Mouse (Mus musculus) heart, postnatal 0 days (tissue): ENCODE measurements around the gene Syf2. TPM values are rescaled to one million over a fixed set of nuclear protein-coding genes. Genes with fewer than 3 reads are reported as not detected.
A peak's percentile ranks its signal among the peaks of the same experiment; 100 is the strongest.

Experiments used
- ATAC-seq: fragments of 200-750 bp; cut with Nextera tagmentation; 2 replicates; pipeline ENCODE4 v1.8.0; 2017; ENCODE audit warnings: low read depth, moderate number of reproducible peaks, moderate library complexity; ENCODE audit not compliant: insufficient read depth
- DNase-seq: peaks from one replicate; pipeline ENCODE4 v3.0.0-alpha.2; 2016; ENCODE audit warnings: low spot score
- H3K27ac ChIP-seq: fragments of 300-500 bp; sonication (generic); 2 replicates; pipeline ENCODE4 v1.5.1; 2014; ENCODE audit warnings: low read depth, mild to moderate bottlenecking
- H3K27me3 ChIP-seq: fragments of 300-500 bp; sonication (generic); 2 replicates; pipeline ENCODE4 v1.6.1; 2014; ENCODE audit warnings: low read length, mixed read lengths; ENCODE audit not compliant: control insufficient read depth, insufficient read depth
- H3K36me3 ChIP-seq: fragments of 300-500 bp; sonication (generic); replicated peaks from 2 replicates; pipeline ENCODE4 v1.6.1; 2014; ENCODE audit warnings: low read length, mixed read lengths; ENCODE audit not compliant: control insufficient read depth, insufficient read depth
- H3K4me1 ChIP-seq: fragments of 300-500 bp; sonication (generic); 2 replicates; pipeline ENCODE4 v1.6.1; 2014; ENCODE audit warnings: antibody characterized with exemption; ENCODE audit not compliant: control insufficient read depth, insufficient read depth
- H3K4me2 ChIP-seq: fragments of 300-500 bp; sonication (generic); 2 replicates; pipeline ENCODE4 v1.6.1; 2014; ENCODE audit warnings: low read depth, mild to moderate bottlenecking, low read length, moderate library complexity
- H3K4me3 ChIP-seq: fragments of 300-500 bp; sonication (generic); 2 replicates; pipeline ENCODE4 v1.5.1; 2014; ENCODE audit warnings: low read depth, low read length
- H3K9ac ChIP-seq: fragments of 300-500 bp; sonication (generic); replicated peaks from 2 replicates; pipeline ENCODE4 v1.6.1; 2014; ENCODE audit warnings: low read depth, low read length, mixed read lengths
- H3K9me3 ChIP-seq: fragments of 300-500 bp; sonication (generic); replicated peaks from 2 replicates; pipeline ENCODE4 v1.6.1; 2016; ENCODE audit warnings: low read length; ENCODE audit not compliant: control insufficient read depth
- CTCF ChIP-seq: IDR thresholded peaks from 2 replicates; pipeline ENCODE4 v1.5.1; 2016; ENCODE audit warnings: antibody characterized with exemption, control low read depth, low read depth
- EP300 ChIP-seq: IDR thresholded peaks from 2 replicates; pipeline ENCODE4 v1.6.1; 2016; ENCODE audit warnings: antibody characterized with exemption, low read depth
- WGBS: fragments of 180-500 bp; shearing (Covaris S2); extraction: QIAGEN DNeasy Blood & Tissue Kit; methylation state at CpG from one replicate; pipeline ENCODE4 v1.1.7; 2014; 5-methylcytosine and 5-hydroxymethylcytosine counted together
- polyA plus RNA-seq: library from polyadenylated mRNA; unstranded; fragments of >200 nt; fragmentation: Nextera tagmentation; extraction: Ambion mirVana; gene quantifications from 2 replicates; pipeline ENCODE4 v1.2.1, GENCODE M21; 2015
- total RNA-seq: library from RNA; depleted of rRNA; stranded (reverse); fragments of >200 nt; gene quantifications from 2 replicates; pipeline ENCODE4 v1.2.3, GENCODE M21; 2014; ENCODE audit warnings: low replicate concordance

The Syf2 gene
- total and polyA plus RNA-seq, 2 experiments from 2014 or later = 19.5 to 66.8 TPM

- peak; percentile 27 for ATAC-seq
- peak overlapping the region; percentile 83 for H3K4me2 ChIP-seq
- under 1% methylated on average over 74 of the region's 75 CpGs for WGBS
Measured at GRCm38 (mm10) chr4:134924019-134924741, 6.5 kb upstream of the Syf2 start.

GRCm38 (mm10) chr4:134925206-134925605 lies 5.5 kb upstream of the Syf2 start:
- Histone ChIP-seq H3K4me3 (peak overlapping the region; percentile 96), H3K27ac (peak overlapping the region; percentile 0; the same call in 1 of the 2 replicates), H3K9me3 (no peaks in the 10 kb centered on the region), H3K9ac (peak overlapping the region; percentile 17; the same call in 1 of the 2 replicates), H3K27me3 (no peaks in the 10 kb centered on the region), H3K4me1 (peaks cover 3% of the 10 kb centered on the region; the same call in 1 of the 2 replicates), H3K4me2 (peak overlapping the region; percentile 83), H3K36me3 (peaks cover 34% of the 10 kb centered on the region)
- TF ChIP-seq CTCF (no peak), EP300 (no peak)
- ATAC-seq (no peak), DNase-seq (no peak)
- 27% methylated on average over 8 of the region's 8 CpGs for WGBS

More at GRCm38 (mm10) chr4:134924019-134924741, 6.5 kb upstream of the Syf2 start:
- H3K9me3 ChIP-seq = no peaks in the 10 kb centered on the region
- peak overlapping the region; percentile 99 for H3K9ac ChIP-seq
- H3K36me3 ChIP-seq = peaks cover 34% of the 10 kb centered on the region
- H3K4me3 ChIP-seq = peak overlapping the region; percentile 96
- H3K27me3 ChIP-seq = no peaks in the 10 kb centered on the region
- H3K27ac ChIP-seq = peak overlapping the region; percentile 98
- DNase-seq = peak; percentile 86
- no peaks in the 10 kb centered on the region; the same call in 1 of the 2 replicates for H3K4me1 ChIP-seq
- TF ChIP-seq EP300 (no peak), CTCF (no peak)

- DNase-seq (no peak), ATAC-seq (no peak)
- 62% methylated on average over 5 of the region's 5 CpGs for WGBS
- H3K27ac ChIP-seq = no peak overlapping the region
- TF ChIP-seq CTCF = no peak
- TF ChIP-seq EP300 = no peak
- no peaks in the 10 kb centered on the region for H3K9me3 ChIP-seq
- H3K4me3 ChIP-seq = no peak overlapping the region
- H3K27me3 ChIP-seq = no peaks in the 10 kb centered on the region
- H3K36me3 ChIP-seq = peaks cover 36% of the 10 kb centered on the region
- peaks cover 8% of the 10 kb centered on the region for H3K4me1 ChIP-seq
- no peak overlapping the region for H3K4me2 ChIP-seq
- H3K9ac ChIP-seq = no peak overlapping the region
Measured at GRCm38 (mm10) chr4:134927815-134928463, 2.8 kb upstream of the Syf2 start.

GRCm38 (mm10) chr4:134928464-134928836 lies 2.2 kb upstream of the Syf2 start:
- Histone ChIP-seq H3K4me2 (no peak overlapping the region), H3K4me1 (peaks cover 8% of the 10 kb centered on the region), H3K27ac (no peak overlapping the region), H3K9me3 (no peaks in the 10 kb centered on the region), H3K36me3 (peaks cover 41% of the 10 kb centered on the region), H3K9ac (no peak overlapping the region), H3K27me3 (no peaks in the 10 kb centered on the region), H3K4me3 (no peak overlapping the region)
- 76% methylated on average over 1 of the region's 1 CpGs for WGBS
- no peak for ATAC-seq
- DNase-seq = no peak
- no peak for TF ChIP-seq EP300
- no peak for TF ChIP-seq CTCF

GRCm38 (mm10) chr4:134929536-134929935 lies 1.2 kb upstream of the Syf2 start:
- Histone ChIP-seq H3K4me2 (no peak overlapping the region), H3K27me3 (no peaks in the 10 kb centered on the region), H3K36me3 (peaks cover 52% of the 10 kb centered on the region), H3K4me3 (no peak overlapping the region), H3K4me1 (peaks cover 8% of the 10 kb centered on the region), H3K9ac (no peak overlapping the region), H3K9me3 (no peaks in the 10 kb centered on the region), H3K27ac (no peak overlapping the region)
- DNase-seq (no peak), ATAC-seq (no peak)
- 80% methylated on average over 4 of the region's 4 CpGs for WGBS
- TF ChIP-seq CTCF (no peak), EP300 (no peak)
